Mouse (Mus musculus) left cerebral cortex, postnatal 10 days (tissue): Measurements from ENCODE around the gene Rrp9. TPM values are rescaled to one million over a fixed set of nuclear protein-coding genes. Genes with fewer than 3 reads are reported as not detected.

Experiments used
- DNase-seq, 2 experiments: peaks; one replicate each; pipeline ENCODE4 v3.0.0; 2021 to 2022; ENCODE audit warnings: low spot score in 2 of 2, mixed read lengths in 1 of 2; ENCODE audit errors: extremely low spot score in 1 of 2
- intact Hi-C: fragments of 180-260 bp; cut with DNase I; formaldehyde crosslinking; loops from one replicate; pipeline ENCODE4 v1.15.1; 2025
- total RNA-seq, 2 experiments: library from RNA; stranded (reverse); gene quantifications; 2 replicates each; pipeline ENCODE4 v1.2.3; 2021

Rrp9 gene
- total RNA-seq = 10 to 100 TPM; 37.3 to 37.7 TPM

GRCm38 (mm10) chr9:106475663-106476001, at the start of gene Rrp9:
Rrp9 (plus strand) TSS chr9:106475963.
- DNase-seq = peak in 1 of 2 experiments; percentile 38
- intact Hi-C loops = no loop called here

DNA sequence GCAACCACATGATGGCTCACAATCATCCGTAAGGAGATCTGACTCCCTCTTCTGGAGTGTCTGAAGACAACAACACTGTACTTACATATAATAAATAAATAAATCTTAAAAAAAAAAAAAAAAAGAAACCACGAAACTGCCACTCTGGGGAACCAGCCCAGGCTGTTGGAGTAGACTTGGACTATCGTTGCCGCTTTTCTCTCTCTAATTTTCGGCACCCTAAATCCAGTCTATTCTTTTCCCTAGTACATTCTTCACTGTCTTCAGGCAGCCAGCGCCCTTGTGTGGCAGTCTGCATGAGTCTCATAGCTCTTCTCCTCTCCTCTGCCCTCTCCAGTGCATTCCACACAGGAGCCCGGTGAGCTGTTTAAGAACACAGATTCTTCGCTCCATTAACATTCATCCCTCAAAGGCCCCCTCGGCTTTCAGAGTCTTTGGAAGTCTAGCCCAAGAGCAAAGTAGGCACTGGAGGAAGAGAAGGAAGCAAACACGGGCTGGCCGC, 47.0 kb upstream of the Rrp9 start:
- no peak for DNase-seq
- intact Hi-C loops = loop anchor here (10.0 kb wide), 2 partner anchors 214 to 254 kb away; partner anchors contain the start of gene Wdr82

GRCm38 (mm10) chr9:106429221-106430014, 46.3 kb upstream of the Rrp9 start, which contains the start of gene Rpl29:
Rpl29 (plus strand) TSS chr9:106429454.
- peak; percentile 93 to 94 for DNase-seq
- intact Hi-C loops = loop anchor here (10.0 kb wide), 2 partner anchors 215 to 255 kb away; partner anchors contain the start of gene Wdr82

DNA sequence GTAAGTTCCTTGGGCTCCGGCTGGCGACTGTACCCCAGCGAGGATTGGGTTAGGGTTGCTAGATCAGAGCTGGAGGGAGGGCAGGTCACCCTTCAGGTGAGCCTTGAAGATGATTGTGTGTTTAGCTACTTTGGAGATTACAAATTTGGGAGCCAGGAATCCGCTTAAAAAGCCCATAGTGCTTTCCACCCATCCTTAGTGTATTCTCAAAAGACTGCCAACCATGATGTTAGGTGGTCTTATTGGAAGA, 45.8 kb upstream of the Rrp9 start:
- no peak for DNase-seq
- intact Hi-C loops = no loop called here

- intact Hi-C loops = no loop called here
- DNase-seq = no peak
Measured at GRCm38 (mm10) chr9:106433389-106433788, 42.4 kb upstream of the Rrp9 start.

DNA sequence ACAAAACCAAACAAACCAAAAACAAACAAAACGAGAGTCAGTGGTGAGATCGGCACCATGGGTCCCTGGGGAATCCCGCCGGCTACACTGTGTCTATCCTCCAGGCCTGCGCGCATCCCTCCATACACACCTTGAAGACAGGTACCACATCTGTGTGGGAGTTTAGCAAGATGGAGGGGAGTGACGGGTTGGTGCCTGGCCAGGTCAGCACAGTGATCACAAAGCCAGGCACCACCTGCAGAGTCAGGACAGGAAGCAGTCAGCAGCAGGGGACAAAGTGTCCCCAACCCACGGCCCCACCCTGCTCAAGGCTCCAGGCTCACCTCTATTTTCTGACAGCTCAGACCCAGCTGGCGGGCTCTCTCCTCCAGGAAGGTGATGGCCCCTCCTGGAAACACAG, 39.2 kb upstream of the Rrp9 start:
- intact Hi-C loops = no loop called here
- no peak for DNase-seq

DNA sequence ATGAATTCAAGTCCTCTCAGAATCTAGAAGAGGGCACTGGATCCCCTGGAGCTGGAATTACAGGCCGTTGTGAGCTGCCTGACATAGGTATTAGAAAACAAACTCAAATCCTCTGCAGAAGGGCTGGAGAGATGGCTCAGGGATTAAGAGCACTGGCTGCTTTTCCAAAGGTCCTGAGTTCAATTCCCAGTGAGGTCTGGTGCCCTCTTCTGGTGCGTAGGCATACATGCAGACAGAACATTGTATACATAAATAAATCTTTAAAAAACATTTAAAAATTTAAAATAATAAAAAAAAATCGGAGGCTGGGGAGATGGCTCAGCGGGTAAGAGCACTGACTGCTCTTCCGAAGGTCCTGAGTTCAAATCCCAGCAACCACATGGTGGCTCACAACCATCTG, 33.1 kb upstream of the Rrp9 start:
- DNase-seq = no peak
- intact Hi-C loops = no loop called here

- intact Hi-C loops = no loop called here
- no peak for DNase-seq
Measured at GRCm38 (mm10) chr9:106444836-106445235, 30.9 kb upstream of the Rrp9 start.

DNA sequence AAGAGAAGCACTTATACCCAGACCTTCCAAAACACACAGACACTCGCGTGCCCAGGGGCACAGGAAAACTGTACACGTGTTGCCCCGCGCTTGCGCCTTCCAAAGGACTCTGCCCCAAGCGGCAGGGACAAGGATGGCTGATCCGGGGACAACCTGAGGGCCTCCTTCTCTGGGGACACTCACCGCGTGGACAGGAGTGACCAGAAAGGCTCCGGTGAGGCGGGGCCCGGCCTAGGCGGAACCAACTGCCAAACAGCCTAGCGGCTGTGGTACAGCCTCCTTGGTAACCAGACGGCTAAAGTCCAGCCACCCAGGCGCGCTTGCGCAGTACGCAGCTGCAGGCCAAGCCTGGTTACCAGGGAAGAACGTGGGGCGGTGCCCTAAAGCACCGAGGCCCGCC, 28.4 kb upstream of the Rrp9 start, which contains the start of the genes Abhd14b and Abhd14a:
Gene Abhd14b, plus strand, starts transcription at position 112 of the 400 bp plus-strand sequence.
Gene Abhd14a, minus strand, starts transcription at position 331 of the 400 bp plus-strand sequence.
- intact Hi-C loops = no loop called here
- peak; percentile 82 to 93 for DNase-seq

DNA sequence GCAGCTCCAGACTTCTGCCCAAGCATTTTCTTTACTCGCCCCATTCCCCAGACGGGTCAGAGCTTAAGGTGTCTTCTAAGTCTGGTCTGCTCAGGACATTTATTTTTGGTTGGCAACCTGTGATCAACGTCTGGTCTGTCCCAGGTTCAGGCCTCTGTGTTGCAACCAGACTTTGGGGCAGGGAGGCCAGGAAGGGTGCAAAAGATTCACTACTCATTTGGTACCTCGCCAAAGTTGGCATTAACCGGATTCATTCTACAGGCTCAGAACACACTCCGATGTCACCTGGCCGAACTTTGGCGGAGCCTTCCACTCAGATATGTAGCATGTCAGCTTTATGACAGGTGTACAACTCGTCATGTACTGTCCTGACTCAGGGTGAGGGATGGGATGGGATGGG, 27.8 kb upstream of the Rrp9 start:
- intact Hi-C loops = no loop called here
- peak in 1 of 2 experiments; percentile 31 for DNase-seq

DNA sequence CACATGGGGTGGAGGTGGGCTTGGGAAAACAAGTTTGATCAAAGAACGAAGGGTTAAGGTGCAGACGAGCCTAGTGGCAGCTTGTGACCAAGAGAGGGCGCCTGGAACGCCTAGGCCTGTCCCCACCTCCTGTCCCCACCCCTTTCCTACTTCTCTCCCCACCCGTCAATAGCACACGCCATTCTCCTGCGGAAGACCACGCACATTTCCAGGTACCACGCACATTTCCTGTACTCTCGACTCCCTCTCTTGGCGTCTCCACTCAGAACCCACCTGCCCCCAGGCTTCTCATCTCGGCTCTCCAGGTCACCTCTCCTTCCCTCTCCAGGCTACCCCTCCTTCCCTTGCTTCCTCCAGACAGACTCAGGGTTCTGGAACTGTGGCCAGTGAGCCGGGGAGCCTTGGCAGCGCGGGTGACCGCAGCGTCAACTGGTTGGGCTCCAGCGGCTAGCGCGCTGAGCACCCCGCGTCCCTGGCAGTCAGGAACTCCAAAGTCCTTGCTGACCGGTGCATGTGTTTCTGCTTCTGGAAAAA, 27.2 kb upstream of the Rrp9 start:
- intact Hi-C loops = no loop called here
- peak in 1 of 2 experiments; percentile 83 for DNase-seq

- peak in 1 of 2 experiments; percentile 23 for DNase-seq
- intact Hi-C loops = no loop called here
Measured at GRCm38 (mm10) chr9:106449947-106450346, 25.8 kb upstream of the Rrp9 start.

DNA sequence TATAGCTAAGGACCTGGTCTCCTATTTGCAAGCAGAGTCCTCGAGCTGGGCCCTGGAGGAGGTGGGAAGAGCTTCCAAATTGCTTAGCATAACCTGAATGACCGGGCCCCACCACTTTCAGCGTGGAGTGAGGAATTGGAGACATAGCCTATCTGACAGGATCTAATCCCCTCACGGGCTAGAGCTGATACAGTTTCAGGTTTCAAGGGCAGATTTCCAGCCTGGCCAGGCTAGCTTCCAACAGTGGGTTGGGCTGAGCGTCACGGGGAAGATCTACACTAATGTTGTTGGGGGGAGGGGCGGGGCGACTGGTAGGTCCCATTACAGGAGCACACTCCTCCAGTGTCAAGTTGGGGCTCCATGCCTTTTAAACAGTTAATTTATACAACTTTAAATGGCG, 25.1 kb upstream of the Rrp9 start:
- peak in 1 of 2 experiments; percentile 65 for DNase-seq
- intact Hi-C loops = no loop called here

DNA sequence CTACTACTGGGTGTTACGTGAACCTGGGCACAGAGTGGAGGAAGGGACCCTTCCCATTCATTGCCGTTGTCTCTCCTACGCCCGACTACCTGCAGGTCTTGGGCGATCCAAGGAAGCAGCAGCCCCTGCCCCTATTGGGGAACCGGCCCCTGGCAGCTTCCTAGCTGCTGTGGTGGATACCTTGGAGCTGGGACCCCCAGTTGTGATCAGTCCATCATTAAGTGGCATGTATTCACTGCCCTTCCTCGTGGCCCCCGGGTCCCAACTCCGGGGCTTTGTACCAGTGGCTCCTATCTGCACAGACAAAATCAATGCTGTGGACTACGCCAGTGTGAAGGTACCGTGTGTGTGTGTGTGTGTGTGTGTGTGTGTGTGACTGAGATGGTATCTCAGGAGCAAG, 24.5 kb upstream of the Rrp9 start:
- intact Hi-C loops = no loop called here
- DNase-seq = no peak

DNA sequence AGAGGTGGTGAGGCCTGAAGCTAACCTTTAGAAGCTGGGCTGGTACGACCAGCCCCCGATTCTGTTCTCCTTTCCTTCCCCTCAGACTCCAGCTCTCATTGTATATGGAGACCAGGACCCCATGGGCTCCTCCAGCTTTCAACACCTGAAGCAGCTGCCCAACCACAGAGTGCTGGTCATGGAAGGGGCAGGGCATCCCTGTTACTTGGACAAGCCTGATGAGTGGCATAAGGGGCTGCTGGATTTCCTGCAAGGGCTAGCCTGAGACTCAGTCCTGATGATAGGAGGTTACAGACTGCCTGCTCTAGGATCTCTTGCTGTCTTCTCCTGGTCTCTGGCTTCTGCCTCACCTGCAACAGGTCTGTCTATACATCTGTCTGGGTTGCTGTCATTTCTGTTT, 23.9 kb upstream of the Rrp9 start:
- intact Hi-C loops = no loop called here
- DNase-seq = no peak

GRCm38 (mm10) chr9:106452351-106452750, 23.4 kb upstream of the Rrp9 start:
- DNase-seq = no peak
- intact Hi-C loops = no loop called here

- intact Hi-C loops = no loop called here
- peak in 1 of 2 experiments; percentile 81 for DNase-seq
Measured at GRCm38 (mm10) chr9:106452821-106453220, 22.9 kb upstream of the Rrp9 start.

DNA sequence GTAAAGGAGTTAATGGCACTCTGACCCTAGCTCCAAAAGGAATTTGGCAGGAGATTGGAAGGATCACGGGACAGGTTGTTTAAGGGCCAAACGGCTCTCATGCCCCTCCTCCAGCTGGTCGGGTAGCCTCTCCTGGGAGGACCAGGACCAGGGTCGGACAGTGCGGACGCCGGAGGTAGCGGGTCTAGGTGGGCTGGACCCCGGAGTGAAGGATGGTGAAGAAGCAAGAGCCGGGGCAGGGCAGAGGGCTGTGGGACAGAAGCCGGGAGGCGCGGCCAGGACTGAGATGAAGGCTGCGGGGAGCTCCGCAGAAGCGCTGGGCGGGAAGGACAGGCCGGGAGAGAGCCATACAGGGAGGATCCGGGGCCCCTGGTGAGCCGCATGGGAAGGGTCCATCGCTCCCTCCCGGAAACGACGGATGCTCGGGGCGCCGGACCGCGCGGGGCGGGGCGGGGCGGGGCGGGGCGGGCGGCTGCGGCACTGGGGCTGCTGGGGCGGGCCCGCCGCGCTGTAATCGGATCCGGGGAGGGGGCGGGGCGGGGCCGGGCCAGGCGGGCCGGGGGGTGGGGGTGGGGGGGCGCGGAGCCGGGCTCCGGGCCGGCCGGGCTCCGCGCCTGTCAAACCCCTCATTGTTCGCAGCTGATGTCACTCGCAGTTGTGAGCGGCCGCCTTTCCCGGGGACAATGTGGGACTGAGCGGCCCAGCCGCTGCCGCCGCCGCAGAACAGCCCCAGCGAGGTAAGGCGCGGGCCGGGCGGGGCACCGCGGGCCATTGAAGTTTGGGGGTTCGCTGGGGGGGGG, 22.3 kb upstream of the Rrp9 start, which contains the start of gene Pcbp4:
Gene Pcbp4, plus strand, starts transcription at position 21 of the 800 bp plus-strand sequence.
- intact Hi-C loops = no loop called here
- peak in 1 of 2 experiments; percentile 80 for DNase-seq

DNA sequence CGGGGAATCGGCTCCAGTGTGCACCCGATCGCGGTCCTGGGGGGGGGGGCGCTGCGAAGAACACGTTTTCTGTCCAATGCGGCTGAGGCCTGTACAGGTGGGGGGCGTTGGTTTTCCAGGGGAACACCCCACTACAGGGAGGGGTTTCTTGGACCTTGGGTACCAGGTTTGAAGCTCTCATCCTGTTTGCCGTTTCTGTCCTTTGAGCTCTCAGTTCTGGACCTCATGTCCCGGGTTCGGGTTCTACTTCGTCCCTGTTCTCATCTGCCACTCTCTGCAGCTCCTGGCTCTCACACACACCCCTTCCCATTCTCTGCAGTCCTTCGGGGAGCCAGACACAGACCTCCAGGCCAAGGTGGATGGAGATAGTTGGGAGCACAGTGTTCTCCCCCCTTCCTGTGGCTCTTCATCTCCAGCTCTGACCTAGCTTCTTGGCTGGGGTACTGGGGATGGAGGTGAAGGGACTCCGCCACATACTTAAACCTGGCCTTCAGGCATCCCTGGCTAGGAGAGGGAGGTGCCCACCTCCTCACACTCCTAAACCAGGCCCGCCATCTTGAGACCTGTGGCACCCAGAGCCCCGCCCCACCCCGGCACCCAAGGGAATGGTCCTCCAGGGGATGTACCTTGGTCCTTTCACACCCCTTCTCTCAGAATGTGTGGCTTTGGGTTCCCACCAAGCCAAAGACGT, 21.5 kb upstream of the Rrp9 start:
- DNase-seq = no peak
- intact Hi-C loops = no loop called here
